Mouse (Mus musculus) heart, embryonic 15.5 days (tissue): ENCODE results near the gene Inppl1. TPM values are rescaled to one million over a fixed set of nuclear protein-coding genes. Genes with fewer than 3 reads are reported as not detected.

ENCODE experiments used
- ATAC-seq: fragments of 200-750 bp; cut with Nextera tagmentation; replicated peaks from 2 replicates; pipeline ENCODE4 v1.8.0; 2017; ENCODE audit warnings: low read depth, moderate TSS enrichment; ENCODE audit not compliant: insufficient number of reproducible peaks, insufficient read depth, low FRiP score
- H3K27ac ChIP-seq: fragments of 300-500 bp; sonication (generic); 2 replicates; pipeline ENCODE4 v1.5.1; 2015; ENCODE audit warnings: mild to moderate bottlenecking, inconsistent platforms
- H3K27me3 ChIP-seq: fragments of 300-500 bp; sonication (generic); 2 replicates; pipeline ENCODE4 v1.6.1; 2015; ENCODE audit warnings: inconsistent platforms
- H3K36me3 ChIP-seq: fragments of 300-500 bp; sonication (generic); 2 replicates; pipeline ENCODE4 v1.6.1; 2015; ENCODE audit warnings: mild to moderate bottlenecking, inconsistent platforms
- H3K4me1 ChIP-seq: fragments of 300-500 bp; sonication (generic); replicated peaks from 2 replicates; pipeline ENCODE4 v1.6.1; 2015; ENCODE audit warnings: inconsistent platforms
- H3K4me2 ChIP-seq: fragments of 300-500 bp; sonication (generic); 2 replicates; pipeline ENCODE4 v1.6.1; 2015; ENCODE audit warnings: inconsistent platforms, mild to moderate bottlenecking, moderate library complexity
- H3K4me3 ChIP-seq: fragments of 300-500 bp; sonication (generic); 2 replicates; pipeline ENCODE4 v1.5.1; 2015; ENCODE audit warnings: mild to moderate bottlenecking, inconsistent platforms
- H3K9ac ChIP-seq: fragments of 300-500 bp; sonication (generic); 2 replicates; pipeline ENCODE4 v1.6.1; 2015; ENCODE audit warnings: mild to moderate bottlenecking, inconsistent platforms
- H3K9me3 ChIP-seq: fragments of 300-500 bp; sonication (generic); replicated peaks from 2 replicates; pipeline ENCODE4 v1.6.1; 2016; ENCODE audit warnings: inconsistent platforms
- WGBS: fragments of 180-500 bp; shearing (Covaris S2); methylation state at CpG from one replicate; pipeline ENCODE4 v1.1.7; 2015; ENCODE audit warnings: mixed read lengths; 5-methylcytosine and 5-hydroxymethylcytosine counted together
- polyA plus RNA-seq: library from polyadenylated mRNA; unstranded; fragments of >200 nt; fragmentation: Nextera tagmentation; extraction: Ambion mirVana; gene quantifications from 2 replicates; pipeline ENCODE4 v1.2.1, GENCODE M21; 2015

The Inppl1 gene
- polyA plus RNA-seq: 52.7 and 64.5 TPM in 2 replicates

GRCm38 (mm10) chr7:101837606-101838471 lies at the start of gene Inppl1:
TSS of gene Inppl1 (minus strand) at chr7:101838229.
- H3K27ac ChIP-seq: peak within 1 kb of the TSS; percentile 99
- peaks cover 5% of the 10 kb centered on the region for H3K36me3 ChIP-seq
- no peaks in the 10 kb centered on the region for H3K27me3 ChIP-seq
- 1% methylated on average over 64 of the region's 64 CpGs for WGBS
- peaks cover 35% of the 10 kb centered on the region for H3K4me1 ChIP-seq
- ATAC-seq: peak; percentile 82
- H3K9ac ChIP-seq: peak within 1 kb of the TSS; percentile 90
- H3K4me2 ChIP-seq: peak within 1 kb of the TSS; percentile 75
- peak within 1 kb of the TSS; percentile 80 for H3K4me3 ChIP-seq
- H3K9me3 ChIP-seq: no peaks in the 10 kb centered on the region

DNA sequence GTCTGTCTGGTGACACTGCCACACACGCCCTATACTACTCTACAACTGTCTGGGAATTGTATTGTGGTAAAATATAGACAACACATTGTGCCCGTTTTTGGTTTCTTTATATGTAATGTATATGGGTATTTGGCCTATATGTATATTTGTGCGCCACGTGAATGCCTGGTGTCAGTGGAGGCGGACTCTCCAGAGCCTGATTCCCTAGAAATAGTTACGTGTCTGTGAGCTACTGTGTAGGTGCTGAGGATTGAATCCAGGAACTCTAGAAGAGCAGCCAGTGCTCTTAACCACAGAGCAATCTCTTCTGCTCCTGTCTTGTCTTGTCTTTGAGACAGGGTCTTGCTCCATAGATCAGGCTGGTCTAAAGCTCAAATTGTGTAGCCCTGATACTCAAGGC lies 48.2 kb upstream of the Inppl1 start:
- Histone ChIP-seq H3K36me3 (no peaks in the 10 kb centered on the region), H3K4me1 (no peaks in the 10 kb centered on the region), H3K9me3 (no peaks in the 10 kb centered on the region), H3K27me3 (no peaks in the 10 kb centered on the region), H3K27ac (no peak overlapping the region), H3K4me2 (no peak overlapping the region), H3K9ac (no peak overlapping the region), H3K4me3 (no peak overlapping the region)
- WGBS: 74% methylated on average over 6 of the region's 6 CpGs
- ATAC-seq: no peak

GRCm38 (mm10) chr7:101884160-101884559 lies 46.1 kb upstream of the Inppl1 start:
- no peaks in the 10 kb centered on the region for H3K27me3 ChIP-seq
- no peak overlapping the region for H3K4me2 ChIP-seq
- no peak overlapping the region for H3K9ac ChIP-seq
- 89% methylated on average over 4 of the region's 4 CpGs for WGBS
- no peaks in the 10 kb centered on the region for H3K4me1 ChIP-seq
- no peaks in the 10 kb centered on the region for H3K36me3 ChIP-seq
- no peak overlapping the region for H3K27ac ChIP-seq
- ATAC-seq: no peak
- no peaks in the 10 kb centered on the region for H3K9me3 ChIP-seq
- no peak overlapping the region for H3K4me3 ChIP-seq

- Histone ChIP-seq H3K27me3 (no peaks in the 10 kb centered on the region), H3K4me1 (no peaks in the 10 kb centered on the region), H3K4me2 (no peak overlapping the region), H3K27ac (no peak overlapping the region), H3K9me3 (no peaks in the 10 kb centered on the region), H3K4me3 (no peak overlapping the region), H3K36me3 (no peaks in the 10 kb centered on the region), H3K9ac (no peak overlapping the region)
- no peak for ATAC-seq
- WGBS: 65% methylated on average over 9 of the region's 9 CpGs
Observed at GRCm38 (mm10) chr7:101882413-101883154, 44.6 kb upstream of the Inppl1 start.

DNA sequence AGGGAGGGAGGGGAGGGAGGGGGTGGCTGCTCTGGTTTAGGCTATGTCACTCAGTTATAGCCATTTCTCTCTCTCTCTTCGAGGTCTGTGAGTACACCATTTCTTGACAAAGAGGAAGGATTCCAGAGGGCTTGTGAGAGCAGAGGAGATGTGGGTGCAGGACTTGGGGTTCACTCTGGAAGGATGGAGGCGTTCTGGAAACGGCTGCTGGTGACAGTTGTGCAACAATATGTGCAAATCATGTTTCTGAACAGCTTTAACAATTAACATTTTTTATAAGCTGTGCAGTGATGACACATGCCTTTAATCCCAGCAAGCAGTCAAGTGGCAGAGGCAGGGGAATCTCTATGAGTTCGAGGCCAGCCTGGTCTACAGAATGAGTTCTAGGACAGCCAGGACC lies 42.8 kb upstream of the Inppl1 start:
- WGBS: 65% methylated on average over 4 of the region's 4 CpGs

GRCm38 (mm10) chr7:101875978-101876377 lies 37.9 kb upstream of the Inppl1 start:
- Histone ChIP-seq H3K4me2 (no peak overlapping the region), H3K36me3 (no peaks in the 10 kb centered on the region), H3K9me3 (no peaks in the 10 kb centered on the region), H3K9ac (no peak overlapping the region), H3K27me3 (no peaks in the 10 kb centered on the region), H3K27ac (no peak overlapping the region), H3K4me1 (peaks cover 9% of the 10 kb centered on the region), H3K4me3 (no peak overlapping the region)
- ATAC-seq: no peak
- WGBS: 94% methylated on average over 1 of the region's 1 CpGs

More for the DNA sequence above, 42.8 kb upstream of the Inppl1 start:
- Histone ChIP-seq H3K4me1 (no peaks in the 10 kb centered on the region), H3K9ac (no peak overlapping the region), H3K27me3 (no peaks in the 10 kb centered on the region), H3K9me3 (no peaks in the 10 kb centered on the region), H3K36me3 (no peaks in the 10 kb centered on the region), H3K27ac (no peak overlapping the region), H3K4me3 (no peak overlapping the region), H3K4me2 (no peak overlapping the region)
- no peak for ATAC-seq

DNA sequence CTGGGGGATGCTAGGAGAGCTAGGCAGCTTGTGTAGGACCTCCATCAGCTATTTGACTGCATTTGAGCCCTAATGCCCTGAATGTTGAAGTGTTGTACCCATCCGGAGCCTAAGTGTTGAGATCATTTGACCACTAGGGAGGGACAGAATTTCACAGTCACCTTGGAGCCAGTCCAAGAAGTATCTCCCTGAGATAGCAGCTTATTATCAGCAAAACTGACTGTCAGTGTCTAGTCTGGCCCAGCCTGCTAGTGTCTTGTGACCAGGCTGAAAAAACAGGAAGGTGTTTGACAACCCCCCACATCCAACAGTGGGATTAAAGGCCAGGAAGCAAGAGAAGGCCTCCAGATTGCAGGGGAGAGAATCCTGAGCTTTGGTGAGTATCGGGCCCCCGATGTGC lies 33.3 kb upstream of the Inppl1 start:
- no peaks in the 10 kb centered on the region for H3K27me3 ChIP-seq
- no peak overlapping the region for H3K4me3 ChIP-seq
- no peaks in the 10 kb centered on the region for H3K9me3 ChIP-seq
- no peak overlapping the region for H3K9ac ChIP-seq
- H3K36me3 ChIP-seq: no peaks in the 10 kb centered on the region
- H3K27ac ChIP-seq: peak overlapping the region; percentile 11
- H3K4me2 ChIP-seq: no peak overlapping the region
- no peak for ATAC-seq
- H3K4me1 ChIP-seq: peaks cover 21% of the 10 kb centered on the region
- 37% methylated on average over 3 of the region's 3 CpGs for WGBS

DNA sequence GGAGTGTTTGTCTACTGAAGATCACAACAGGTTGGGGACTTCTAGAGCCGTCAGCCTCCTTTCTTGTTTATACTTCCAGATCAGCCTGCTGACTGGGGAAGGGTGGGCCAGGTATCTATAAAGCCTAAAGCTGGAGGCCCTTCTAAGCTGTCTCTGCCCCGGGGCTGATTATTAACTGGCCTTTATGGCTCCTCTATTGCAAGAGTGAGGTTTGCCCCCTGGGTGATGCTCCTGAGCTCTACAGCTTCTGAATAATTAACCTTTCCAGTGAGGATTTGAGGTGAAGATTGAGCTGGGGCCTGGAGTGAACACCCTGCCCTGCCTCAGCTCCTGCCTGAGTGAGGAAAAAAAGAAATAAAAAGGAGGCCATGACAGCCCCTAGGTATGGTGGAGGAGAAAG lies 32.6 kb upstream of the Inppl1 start, which contains the start of gene Folr1:
TSS of gene Folr1 (minus strand) at position 160 of the 400 bp plus-strand sequence.
- H3K27ac ChIP-seq: peak within 1 kb of the TSS; percentile 11
- peaks cover 21% of the 10 kb centered on the region for H3K4me1 ChIP-seq
- H3K4me2 ChIP-seq: no peak within 1 kb of the TSS
- H3K4me3 ChIP-seq: no peak within 1 kb of the TSS
- no peak within 1 kb of the TSS for H3K9ac ChIP-seq
- WGBS: 86% methylated on average over 2 of the region's 2 CpGs
- no peak for ATAC-seq
- H3K9me3 ChIP-seq: no peaks in the 10 kb centered on the region
- H3K36me3 ChIP-seq: no peaks in the 10 kb centered on the region
- H3K27me3 ChIP-seq: no peaks in the 10 kb centered on the region

- H3K4me2 ChIP-seq: no peak overlapping the region
- no peak overlapping the region for H3K9ac ChIP-seq
- peaks cover 21% of the 10 kb centered on the region for H3K4me1 ChIP-seq
- H3K27ac ChIP-seq: no peak overlapping the region
- WGBS: 72% methylated on average over 7 of the region's 7 CpGs
- H3K27me3 ChIP-seq: no peaks in the 10 kb centered on the region
- H3K4me3 ChIP-seq: no peak overlapping the region
- ATAC-seq: no peak
- no peaks in the 10 kb centered on the region for H3K9me3 ChIP-seq
- no peaks in the 10 kb centered on the region for H3K36me3 ChIP-seq
Observed at GRCm38 (mm10) chr7:101869163-101869500, 31.1 kb upstream of the Inppl1 start.

GRCm38 (mm10) chr7:101868241-101869162 lies 30.5 kb upstream of the Inppl1 start:
- H3K27ac ChIP-seq: peak overlapping the region; percentile 48
- ATAC-seq: 0 out of 2 replicates have a peak, but pooled peaks have one; percentile 50
- no peak overlapping the region for H3K4me2 ChIP-seq
- H3K9ac ChIP-seq: no peak overlapping the region
- H3K27me3 ChIP-seq: no peaks in the 10 kb centered on the region
- peaks cover 21% of the 10 kb centered on the region for H3K4me1 ChIP-seq
- H3K9me3 ChIP-seq: no peaks in the 10 kb centered on the region
- WGBS: 57% methylated on average over 13 of the region's 13 CpGs
- H3K36me3 ChIP-seq: no peaks in the 10 kb centered on the region
- no peak overlapping the region for H3K4me3 ChIP-seq

GRCm38 (mm10) chr7:101867482-101867881 lies 29.5 kb upstream of the Inppl1 start:
- H3K9ac ChIP-seq: no peak overlapping the region
- no peak overlapping the region for H3K27ac ChIP-seq
- H3K4me1 ChIP-seq: peaks cover 19% of the 10 kb centered on the region
- H3K9me3 ChIP-seq: no peaks in the 10 kb centered on the region
- H3K27me3 ChIP-seq: no peaks in the 10 kb centered on the region
- H3K4me3 ChIP-seq: no peak overlapping the region
- no peak overlapping the region for H3K4me2 ChIP-seq
- ATAC-seq: no peak
- H3K36me3 ChIP-seq: no peaks in the 10 kb centered on the region
- WGBS: 88% methylated on average over 4 of the region's 4 CpGs
